Mouse (Mus musculus) fat pad, adult 2 months (tissue): ENCODE data around the gene Ldhd.

ENCODE experiments used
- DNase-seq: peaks from one replicate; pipeline ENCODE4 v3.0.0-alpha.2; 2011; ENCODE audit warnings: low read depth, low spot score; ENCODE audit errors: extremely low read depth

The Ldhd gene

DNA sequence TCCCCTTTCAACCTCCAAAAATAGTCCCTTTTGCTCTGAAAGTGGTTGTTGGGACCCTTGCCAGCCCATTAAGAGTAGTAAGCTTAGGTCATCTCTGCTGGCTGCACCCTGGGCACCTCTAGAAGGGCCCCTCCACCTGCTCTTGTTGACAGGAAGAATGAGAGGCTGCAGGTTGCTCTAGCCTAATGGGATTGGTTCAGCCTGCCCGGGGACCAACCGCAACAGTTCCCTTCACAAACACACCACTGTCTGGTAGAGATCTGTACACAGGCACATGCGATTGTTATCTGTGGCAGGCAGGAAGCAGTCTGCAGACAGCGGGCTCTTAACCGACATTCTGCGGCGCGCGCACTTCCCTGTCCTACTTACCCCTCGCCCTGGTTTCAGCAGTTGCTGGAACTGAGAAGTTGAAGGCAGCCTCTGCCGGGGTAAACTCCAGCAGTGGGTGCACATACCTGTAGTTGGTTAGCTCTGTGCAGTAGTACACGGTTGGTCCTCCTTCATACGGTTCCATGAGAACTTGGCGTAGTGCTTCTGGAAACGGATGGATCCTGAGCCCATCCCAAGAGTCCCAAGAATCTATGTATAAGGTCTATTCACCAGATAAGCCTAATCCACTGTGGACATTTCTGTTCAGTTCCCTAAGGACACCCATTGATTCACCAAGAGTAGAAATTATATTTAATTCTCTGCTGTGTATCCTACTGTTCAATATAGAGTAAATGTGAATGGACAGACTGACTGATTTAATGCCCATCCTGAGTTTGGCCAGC, 34.3 kb downstream of the Ldhd start:
- DNase-seq, result no peak

DNA sequence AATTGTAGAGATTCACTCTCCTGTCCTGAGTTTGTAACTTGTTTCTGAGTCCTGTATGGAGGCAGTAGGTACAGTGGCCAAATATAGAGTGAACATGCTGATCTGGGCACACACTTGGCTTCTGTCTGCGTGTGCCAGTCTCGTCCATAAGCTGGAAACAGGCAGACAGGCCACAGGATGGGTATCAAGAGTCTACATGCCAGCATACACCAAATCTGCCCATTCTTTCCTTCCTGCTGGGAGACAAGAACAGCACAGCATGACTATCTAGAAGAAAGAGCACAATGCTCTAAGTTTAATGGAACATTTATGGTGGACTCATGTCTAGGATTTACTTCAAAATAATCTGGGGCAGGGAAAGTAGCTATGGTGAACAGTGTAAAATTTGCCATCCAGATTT, 35.2 kb downstream of the Ldhd start:
- DNase-seq, result no peak

DNA sequence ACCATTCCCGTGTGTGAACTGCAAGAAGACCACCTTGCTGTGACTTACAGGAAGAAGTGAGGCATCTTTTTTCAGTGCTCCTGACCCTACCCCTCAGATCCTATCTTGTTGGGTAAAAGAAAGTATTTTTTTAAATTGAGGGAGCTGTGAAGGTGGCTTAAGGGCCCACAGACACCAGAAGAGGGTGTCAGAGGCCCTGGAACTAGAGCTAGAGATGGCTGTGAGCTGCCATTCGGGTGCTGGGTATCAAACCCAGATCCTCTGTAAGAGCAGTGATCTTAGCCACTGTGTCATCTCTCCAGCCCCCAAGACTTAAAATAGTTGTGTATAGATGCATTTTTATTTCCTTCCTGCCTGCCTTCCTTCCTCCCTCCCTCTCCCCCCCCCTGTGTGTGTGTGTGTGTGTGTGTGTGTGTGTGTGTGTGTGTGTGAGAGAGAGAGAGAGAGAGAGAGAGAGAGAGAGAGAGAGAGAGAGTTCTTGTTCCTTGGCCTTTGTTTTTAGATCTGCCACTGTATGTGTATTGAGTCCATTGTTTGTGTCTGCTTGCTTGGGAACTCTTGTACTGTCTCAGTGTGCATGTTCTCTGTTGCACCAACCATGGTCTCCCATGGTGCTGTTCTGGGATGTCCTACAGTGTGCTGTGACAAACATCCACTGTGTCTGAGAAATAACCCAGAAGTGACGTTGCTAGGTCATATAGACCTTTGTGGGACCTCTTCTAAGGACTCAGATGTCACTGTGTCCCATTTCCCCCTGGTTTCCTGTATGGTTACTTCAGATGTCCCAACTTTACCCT, 35.9 kb downstream of the Ldhd start:
- DNase-seq, result no peak

DNA sequence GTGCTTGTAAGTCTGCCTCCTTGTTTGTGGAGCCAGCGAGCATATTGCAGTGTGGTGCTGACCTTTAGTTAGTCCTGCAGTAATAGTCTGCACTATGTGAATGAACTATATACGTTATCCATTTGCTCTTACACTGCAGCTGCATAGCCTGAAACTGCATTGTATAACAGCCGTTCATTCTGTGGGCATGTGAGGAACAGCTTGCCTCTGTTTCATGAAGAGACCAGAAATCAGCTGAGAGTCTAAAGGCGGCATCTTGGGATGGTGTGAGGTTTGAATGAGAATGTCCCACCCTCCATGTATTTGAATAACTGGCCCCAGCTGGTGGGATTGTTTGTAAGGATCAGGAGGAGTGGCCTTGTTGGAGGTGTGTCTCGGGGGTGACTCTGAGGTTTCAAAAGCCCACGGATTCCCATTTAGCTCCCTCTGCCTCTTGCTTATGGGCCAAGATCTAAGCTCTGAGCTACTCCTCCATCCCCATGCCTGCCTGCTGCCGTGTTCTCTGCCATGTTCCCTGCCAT, 37.7 kb downstream of the Ldhd start:
- DNase-seq, result no peak

DNA sequence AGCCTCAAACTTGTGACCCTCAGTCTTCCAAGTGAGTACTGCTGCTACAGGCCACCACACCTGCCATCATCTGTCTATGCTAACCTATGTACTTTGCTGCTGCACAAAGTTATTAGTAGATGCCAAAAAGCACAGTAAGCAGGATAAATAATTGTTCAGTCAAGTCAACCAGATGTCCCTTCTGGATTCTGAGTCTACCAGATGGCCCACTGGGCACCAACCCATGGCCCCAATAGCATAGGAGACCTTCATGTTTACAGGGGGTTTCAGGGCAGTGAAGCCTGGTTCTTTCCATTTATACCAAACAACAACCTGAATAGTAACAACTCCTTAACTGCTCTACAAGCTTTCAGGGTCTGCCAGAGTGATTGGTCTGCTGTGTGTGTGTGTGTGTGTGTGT, 39.0 kb downstream of the Ldhd start:
- DNase-seq, result no peak

DNA sequence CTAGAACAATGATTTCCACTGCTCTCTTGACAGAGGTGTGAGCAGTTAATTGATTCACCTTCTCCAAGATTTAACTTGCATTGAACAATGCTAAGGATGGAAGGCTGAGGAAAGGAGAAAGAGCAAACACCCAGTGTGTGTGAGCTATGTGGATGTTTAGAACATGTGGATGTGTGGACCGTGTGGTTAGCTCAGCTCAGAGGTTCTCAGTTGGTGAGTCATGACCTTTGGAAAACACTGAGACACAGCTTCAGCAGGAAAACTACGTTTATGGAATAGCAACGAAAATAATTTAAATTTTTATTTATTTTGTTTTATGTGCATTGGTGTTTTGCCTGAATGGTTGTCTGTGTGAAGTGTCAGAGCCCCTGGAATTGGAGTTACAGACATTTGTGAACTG, 40.0 kb downstream of the Ldhd start:
- DNase-seq, result no peak

DNA sequence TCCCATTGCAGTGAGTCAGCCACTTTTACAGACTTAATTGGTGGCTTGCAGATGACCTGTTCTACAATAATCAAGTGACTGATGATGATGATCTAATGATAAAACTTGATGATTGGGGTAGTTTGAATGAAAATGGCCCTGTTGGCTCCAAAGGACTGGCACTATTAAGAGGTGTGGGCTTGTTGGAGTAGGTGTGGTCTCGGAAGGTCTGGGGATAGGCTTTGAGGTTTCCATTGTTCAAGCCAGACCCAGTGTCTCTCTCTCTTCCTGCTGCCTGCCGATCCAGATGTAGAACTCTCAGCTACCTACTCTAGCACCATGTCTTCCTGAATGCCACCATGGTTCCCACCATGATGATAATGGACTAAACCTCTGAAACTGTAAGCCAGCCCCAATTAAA, 41.8 kb downstream of the Ldhd start:
- no peak for DNase-seq

DNA sequence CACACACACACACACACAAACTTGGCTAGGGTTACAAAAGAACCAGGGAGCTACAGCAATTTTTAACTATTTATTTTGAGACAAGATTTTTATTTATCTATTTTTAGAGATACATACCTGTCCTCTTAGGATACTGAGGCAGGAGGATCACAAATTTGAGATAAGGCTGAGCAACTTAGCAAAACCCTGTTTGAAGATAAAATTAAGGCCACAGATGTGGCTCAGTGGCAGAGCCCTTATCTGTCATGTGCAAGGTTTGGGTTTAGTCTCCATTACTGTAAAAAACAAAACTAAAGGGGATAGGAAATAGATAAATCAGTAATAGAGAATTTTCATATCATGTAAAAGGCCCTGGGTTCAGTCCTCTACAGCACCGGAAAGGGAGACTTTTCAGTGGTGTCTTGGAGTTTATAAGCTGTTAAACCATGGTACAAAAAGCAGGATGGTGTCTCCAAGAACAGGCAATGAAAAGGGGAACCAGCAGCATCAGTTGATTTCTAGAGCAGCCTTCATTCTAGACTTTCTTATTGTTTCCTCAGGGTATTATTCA, 42.6 kb downstream of the Ldhd start:
- no peak for DNase-seq

DNA sequence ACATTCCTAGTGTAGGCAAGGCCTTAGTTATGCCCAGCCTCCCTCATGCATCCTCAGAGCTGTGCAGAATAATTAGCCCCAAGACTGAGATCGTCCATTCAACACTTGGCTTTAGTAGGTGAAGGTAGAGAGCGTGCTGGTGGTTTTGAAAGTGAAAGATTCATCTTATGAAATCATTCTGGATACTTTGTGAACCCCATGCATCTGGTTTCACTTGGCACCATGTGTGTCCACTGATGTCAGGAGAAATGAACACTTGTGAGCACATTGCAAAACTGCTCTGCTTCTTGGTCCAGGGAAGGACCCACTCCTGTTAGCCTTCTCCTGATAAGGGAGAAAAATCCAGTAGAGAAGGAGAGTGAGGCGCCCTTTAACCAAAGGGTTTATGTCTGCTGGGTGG, 45.2 kb downstream of the Ldhd start:
- DNase-seq, result no peak

DNA sequence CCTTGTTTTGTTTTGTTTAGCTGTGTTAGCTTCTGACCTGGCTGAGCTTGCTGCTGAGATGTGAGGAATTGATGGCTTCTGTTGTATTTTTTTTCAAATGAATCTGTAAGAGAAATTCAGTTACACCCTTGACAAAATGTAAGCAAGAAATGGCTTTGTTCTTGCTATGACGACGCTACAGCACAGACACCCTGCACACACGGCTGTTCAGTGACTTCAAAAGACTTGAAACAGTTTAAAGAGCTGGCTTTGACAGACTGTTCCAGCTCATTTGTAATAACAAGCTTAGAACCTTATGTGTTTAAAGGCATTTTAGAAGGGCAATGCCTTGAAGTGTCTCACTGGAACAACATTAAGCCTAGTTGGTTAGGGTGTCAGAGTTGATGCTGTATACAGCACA, 47.8 kb downstream of the Ldhd start:
- no peak for DNase-seq

DNA sequence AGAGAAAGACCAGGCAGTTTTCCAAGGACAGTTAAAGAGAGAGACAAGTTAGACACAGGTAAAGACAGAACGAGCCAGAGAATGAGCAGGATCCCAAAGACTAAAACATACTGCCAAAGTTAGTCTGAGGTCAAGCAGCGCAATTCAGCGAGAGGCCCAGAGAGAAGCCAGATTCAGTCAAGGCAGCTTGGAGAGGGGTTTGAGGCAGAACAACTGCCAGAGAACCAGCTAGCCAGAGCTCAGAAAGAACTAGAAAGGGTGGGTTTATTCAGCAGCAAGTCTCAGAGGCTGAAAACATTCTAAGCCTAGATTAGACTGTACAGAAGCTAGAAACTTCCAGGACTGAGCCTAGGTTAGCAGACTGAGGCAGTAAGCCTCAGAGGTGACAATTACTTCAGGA, 49.9 kb downstream of the Ldhd start:
- no peak for DNase-seq

DNA sequence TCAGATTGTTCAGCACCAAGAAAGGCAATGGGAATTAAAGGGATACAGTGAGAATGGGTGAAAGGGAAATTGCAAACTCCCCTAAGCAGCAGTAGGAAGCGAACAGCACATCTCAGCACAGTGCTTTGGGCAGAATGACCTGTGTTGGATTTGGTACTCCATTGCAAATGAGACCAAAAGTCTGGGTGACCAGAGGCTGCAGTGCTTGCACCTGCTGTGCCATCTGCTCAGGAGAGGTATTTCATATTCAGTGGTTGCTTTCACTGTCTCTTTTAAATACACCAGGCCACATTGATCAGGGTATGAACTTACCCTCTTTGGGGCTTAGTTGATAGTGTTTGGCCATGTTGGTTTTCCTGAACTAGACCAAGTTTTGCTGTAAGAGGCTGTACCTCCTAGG, 50.9 kb downstream of the Ldhd start:
- DNase-seq, result no peak

DNA sequence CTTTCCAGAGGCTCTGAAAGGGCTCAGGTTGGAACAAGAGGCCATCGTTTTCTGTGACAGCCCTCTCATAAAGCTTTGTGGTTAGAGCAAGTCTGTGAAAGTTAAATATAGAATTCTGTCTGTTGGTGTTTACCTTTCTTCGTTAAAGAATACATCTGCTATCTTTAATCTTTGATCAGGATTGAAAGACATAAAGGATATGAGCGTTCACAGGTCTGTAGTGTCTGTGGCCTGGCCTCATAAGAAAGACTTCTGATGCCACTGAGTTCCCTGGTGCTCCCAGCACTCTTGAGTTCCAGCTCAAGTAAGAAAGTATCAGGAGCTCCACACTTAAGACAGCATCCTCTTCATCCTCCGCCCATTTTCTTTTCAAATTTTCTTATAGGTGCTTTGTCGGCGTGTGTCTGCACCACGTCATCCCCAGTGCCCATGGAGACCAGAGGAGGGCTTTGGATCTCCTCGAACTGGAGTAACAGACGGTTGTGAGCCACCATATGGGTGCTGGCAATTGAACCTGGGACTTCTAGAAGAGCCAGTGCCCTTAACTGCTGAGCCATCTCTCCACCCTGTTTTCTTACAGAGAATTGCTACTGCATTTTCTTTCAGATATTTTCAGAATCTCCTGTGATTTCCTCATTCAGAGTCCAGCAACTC, 52.2 kb downstream of the Ldhd start:
- no peak for DNase-seq

DNA sequence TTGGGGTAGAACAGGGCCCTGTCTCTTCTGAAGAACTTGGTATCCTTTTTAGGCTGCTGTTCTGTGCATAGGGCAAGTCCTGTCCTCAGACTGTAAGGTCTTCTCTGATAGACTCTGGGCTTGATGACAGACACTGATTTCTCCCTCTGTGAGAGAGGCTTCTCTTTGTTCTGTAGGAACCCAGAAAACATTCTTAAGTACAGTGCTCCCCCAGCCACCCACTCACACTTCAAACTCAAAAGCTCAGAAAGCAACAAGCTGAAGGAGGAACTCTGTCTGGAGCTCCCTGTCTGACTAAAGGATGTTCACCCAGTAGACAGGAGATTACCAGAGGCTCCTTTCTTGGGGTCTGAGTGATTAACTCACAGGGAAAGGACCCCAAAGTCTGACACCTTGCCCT, 53.7 kb downstream of the Ldhd start:
- DNase-seq, result no peak

DNA sequence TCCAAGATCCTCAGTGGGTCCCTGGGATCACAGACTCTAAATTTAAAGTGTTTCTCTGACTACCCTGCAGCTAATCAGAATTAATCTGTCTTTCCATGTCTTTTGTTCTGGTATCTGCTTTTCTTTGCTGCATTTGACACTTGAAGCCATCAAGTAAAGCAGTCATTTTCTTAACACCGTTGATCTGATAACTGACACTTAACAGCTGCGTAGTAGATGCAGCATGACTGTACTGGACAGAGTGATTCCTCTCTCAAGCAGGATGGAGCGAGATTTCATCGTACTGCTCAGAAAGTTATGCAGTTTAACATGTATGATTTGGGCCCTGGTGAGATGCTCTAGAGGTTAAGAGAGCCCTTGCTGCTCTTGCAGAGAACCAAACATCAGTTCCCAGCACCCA, 54.7 kb downstream of the Ldhd start:
- no peak for DNase-seq

DNA sequence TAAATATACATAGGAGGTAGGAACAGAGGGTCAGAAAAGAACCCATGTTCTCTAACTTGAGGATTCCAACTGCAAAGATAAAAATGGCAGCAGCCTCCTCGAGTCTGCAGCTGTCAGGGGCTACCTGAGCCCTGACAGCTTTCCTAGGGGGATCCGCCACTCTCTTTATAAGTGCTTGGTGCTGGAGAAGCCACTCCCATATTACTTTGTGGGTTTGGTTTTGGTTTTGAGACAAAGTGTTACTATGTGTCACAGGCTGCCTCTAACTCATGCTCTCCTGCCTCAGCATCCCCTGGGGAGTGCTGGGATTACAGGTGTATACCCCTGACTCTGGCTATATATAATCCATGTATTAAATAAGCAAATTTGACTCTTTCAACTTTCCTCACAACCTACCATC, 56.2 kb downstream of the Ldhd start:
- DNase-seq, result no peak
